Mouse (Mus musculus): Measurements from ENCODE around the gene Mki67. TPM values are rescaled to one million over a fixed set of nuclear protein-coding genes. Genes with fewer than 3 reads are reported as not detected.

The Mki67 gene
- polyA plus RNA-seq, 1 experiment = 19.1 TPM

DNA sequence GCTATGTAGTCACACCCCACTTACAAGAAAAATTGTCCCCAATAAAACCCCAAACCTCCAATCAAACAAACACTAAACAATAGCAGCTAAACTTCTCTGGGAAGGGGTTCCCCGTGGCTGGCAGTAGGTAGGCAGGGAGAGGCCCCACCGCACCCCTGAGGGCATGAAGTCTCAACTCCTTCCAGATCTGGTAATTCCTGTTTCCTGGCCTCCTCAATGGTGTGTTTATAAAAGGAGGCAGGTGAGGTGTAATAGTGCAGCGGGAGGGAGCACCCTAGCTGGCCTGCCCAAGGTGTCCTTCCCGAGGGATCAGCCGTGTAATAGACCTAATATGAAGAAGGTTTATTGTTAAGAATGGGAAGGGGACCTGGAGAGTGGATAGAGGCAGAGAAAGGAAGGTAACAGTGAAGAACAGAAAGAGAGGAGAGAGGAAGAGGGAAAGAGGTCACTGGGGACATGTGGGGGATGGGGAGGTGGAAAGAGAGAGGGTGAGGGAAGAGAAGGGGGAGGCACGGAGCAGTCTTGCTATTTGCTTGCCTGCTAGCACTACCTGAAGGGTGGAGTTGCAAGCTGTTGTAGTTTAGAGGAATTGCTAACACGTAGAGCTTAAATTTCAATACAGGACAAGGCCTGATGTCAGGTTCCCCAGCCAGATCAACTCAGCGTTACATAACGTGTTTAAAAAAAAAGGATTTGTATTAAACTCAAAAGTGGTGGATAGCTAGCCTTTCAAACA lies 18.9 kb upstream of the Mki67 start:
- WGBS = 82% methylated on average over 9 of the region's 9 CpGs
- H3K27ac ChIP-seq (ENCODE audit: control insufficient read depth, insufficient read depth, low read length) = no peak overlapping the region
- no peaks in the 10 kb centered on the region for H3K27me3 ChIP-seq (ENCODE audit: control insufficient read depth, insufficient read depth, low read length)
- no peaks in the 10 kb centered on the region for H3K4me1 ChIP-seq (replicated peaks; ENCODE audit: control insufficient read depth, insufficient read depth, low read length)
- no peak for TF ChIP-seq CTCF (IDR thresholded peaks at IDR 0.05; ENCODE audit: borderline replicate concordance, control insufficient read depth, extremely low read depth, insufficient read depth, low read length, poor library complexity)
- no peak for TF ChIP-seq POLR2A (IDR thresholded peaks at IDR 0.05; ENCODE audit: control insufficient read depth, extremely low read depth, insufficient read depth, low read length, poor library complexity)
- H3K36me3 ChIP-seq (ENCODE audit: control insufficient read depth, insufficient read depth, low read length) = no peaks in the 10 kb centered on the region
- DNase-seq = no peak
- no peak overlapping the region for H3K4me3 ChIP-seq (ENCODE audit: control insufficient read depth, insufficient read depth, low read length)

DNA sequence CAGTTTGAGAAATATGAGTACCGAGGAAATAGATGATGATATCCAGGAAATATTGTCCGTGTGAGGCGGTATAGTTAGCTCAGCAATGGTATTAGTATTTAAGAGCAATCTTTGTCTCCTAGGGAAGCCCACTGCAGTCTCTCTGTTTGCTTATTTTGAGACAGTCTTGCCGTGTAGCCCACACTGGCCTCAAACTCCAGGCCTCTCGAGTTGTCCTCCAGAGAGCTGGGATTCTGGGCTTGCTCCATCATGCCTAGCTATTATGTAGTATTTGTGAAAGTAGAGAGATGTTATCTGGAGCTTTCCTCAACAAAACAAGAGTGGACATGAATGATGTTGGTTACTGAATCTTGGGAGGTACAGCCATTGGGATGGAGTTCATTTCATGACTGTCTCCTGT lies 18.2 kb upstream of the Mki67 start:
- WGBS = 91% methylated on average over 5 of the region's 5 CpGs
- TF ChIP-seq CTCF (IDR thresholded peaks at IDR 0.05; ENCODE audit: borderline replicate concordance, control insufficient read depth, extremely low read depth, insufficient read depth, low read length, poor library complexity) = no peak
- TF ChIP-seq POLR2A (IDR thresholded peaks at IDR 0.05; ENCODE audit: control insufficient read depth, extremely low read depth, insufficient read depth, low read length, poor library complexity) = no peak
- Histone ChIP-seq H3K36me3 (ENCODE audit: control insufficient read depth, insufficient read depth, low read length) (no peaks in the 10 kb centered on the region), H3K4me3 (ENCODE audit: control insufficient read depth, insufficient read depth, low read length) (no peak overlapping the region), H3K4me1 (replicated peaks; ENCODE audit: control insufficient read depth, insufficient read depth, low read length) (no peaks in the 10 kb centered on the region), H3K27ac (ENCODE audit: control insufficient read depth, insufficient read depth, low read length) (no peak overlapping the region), H3K27me3 (ENCODE audit: control insufficient read depth, insufficient read depth, low read length) (no peaks in the 10 kb centered on the region)
- no peak for DNase-seq

DNA sequence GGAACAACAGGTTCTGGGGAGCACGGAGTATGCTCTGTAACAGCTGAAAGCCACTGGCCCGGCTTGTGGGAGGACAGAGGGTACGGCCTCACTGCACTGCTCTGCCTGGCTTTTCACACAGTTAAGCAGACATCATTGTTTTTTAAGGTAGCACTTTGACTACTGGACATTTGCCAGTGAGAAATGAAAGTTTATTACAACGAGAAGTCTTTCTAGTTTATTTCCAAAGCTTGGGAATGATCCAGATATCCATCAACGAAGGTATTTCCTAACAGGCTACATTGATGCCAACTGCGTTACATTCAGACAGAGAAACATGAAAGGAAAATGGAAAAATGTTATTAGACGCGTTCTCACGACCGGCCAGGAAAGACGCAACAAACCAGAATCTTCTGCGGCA lies 11.9 kb upstream of the Mki67 start:
- no peaks in the 10 kb centered on the region for H3K27me3 ChIP-seq (ENCODE audit: control insufficient read depth, insufficient read depth, low read length)
- DNase-seq = no peak
- no peak for TF ChIP-seq CTCF (IDR thresholded peaks at IDR 0.05; ENCODE audit: borderline replicate concordance, control insufficient read depth, extremely low read depth, insufficient read depth, low read length, poor library complexity)
- no peak for TF ChIP-seq POLR2A (IDR thresholded peaks at IDR 0.05; ENCODE audit: control insufficient read depth, extremely low read depth, insufficient read depth, low read length, poor library complexity)
- WGBS = 93% methylated on average over 12 of the region's 12 CpGs
- no peaks in the 10 kb centered on the region for H3K4me1 ChIP-seq (replicated peaks; ENCODE audit: control insufficient read depth, insufficient read depth, low read length)
- H3K36me3 ChIP-seq (ENCODE audit: control insufficient read depth, insufficient read depth, low read length) = no peaks in the 10 kb centered on the region
- no peak overlapping the region for H3K4me3 ChIP-seq (ENCODE audit: control insufficient read depth, insufficient read depth, low read length)
- no peak overlapping the region for H3K27ac ChIP-seq (ENCODE audit: control insufficient read depth, insufficient read depth, low read length)

DNA sequence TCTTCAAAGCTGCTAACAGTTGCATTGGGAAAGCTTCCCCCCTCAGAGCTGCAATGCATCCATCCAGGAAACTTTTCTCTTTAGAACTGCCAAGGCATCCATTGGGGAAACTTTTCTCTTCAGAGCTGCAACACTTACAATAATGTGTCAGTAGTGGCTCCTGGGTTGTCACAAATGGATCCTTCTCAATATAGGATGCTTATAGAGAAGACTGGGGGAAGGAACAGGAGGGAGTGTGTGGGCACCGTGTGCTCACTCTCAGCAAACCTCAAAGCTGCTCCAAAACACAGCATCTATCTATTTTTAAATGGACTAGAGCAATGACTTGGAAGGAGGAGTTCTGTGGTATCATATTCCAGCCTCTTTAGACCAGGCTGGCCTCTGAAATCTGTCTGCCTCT lies 10.5 kb upstream of the Mki67 start:
- WGBS = 51% methylated on average over 1 of the region's 1 CpGs
- H3K36me3 ChIP-seq (ENCODE audit: control insufficient read depth, insufficient read depth, low read length) = no peaks in the 10 kb centered on the region
- H3K27ac ChIP-seq (ENCODE audit: control insufficient read depth, insufficient read depth, low read length) = no peak overlapping the region
- H3K4me3 ChIP-seq (ENCODE audit: control insufficient read depth, insufficient read depth, low read length) = no peak overlapping the region
- no peaks in the 10 kb centered on the region for H3K27me3 ChIP-seq (ENCODE audit: control insufficient read depth, insufficient read depth, low read length)
- no peaks in the 10 kb centered on the region for H3K4me1 ChIP-seq (replicated peaks; ENCODE audit: control insufficient read depth, insufficient read depth, low read length)
- DNase-seq = no peak
- TF ChIP-seq POLR2A (IDR thresholded peaks at IDR 0.05; ENCODE audit: control insufficient read depth, extremely low read depth, insufficient read depth, low read length, poor library complexity) = no peak
- no peak for TF ChIP-seq CTCF (IDR thresholded peaks at IDR 0.05; ENCODE audit: borderline replicate concordance, control insufficient read depth, extremely low read depth, insufficient read depth, low read length, poor library complexity)

DNA sequence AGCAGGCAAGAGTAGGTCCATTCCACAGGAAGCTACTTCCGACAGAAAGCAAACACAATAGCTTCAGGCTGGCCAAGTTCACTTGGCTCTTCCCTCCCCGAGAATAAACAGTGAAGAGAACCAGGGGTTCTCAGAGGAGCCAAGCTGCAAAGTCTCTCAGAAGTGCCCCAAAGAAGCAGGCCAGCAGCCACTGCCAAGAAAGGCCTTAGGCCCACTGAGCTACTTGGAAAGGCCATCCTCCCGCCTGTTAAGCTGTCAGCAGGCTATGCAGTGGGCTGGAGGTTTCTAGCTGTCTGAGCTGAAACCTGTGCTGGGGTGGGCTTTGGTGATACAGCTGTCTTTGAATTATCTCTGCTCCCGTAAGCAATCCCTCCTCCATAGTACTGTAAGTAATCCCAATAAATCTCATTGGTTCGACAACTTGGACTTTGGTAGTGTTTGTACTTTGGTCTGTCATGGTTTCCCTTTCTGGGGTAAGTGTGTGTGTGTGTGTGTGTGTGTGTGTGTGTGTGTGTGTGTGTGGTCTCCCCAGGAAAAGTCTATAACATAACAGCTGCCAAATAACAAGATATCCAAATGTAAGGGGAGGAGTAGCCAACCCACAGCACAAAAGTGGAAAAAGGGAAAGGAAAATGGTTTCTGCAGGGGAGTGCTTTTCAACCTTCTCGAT lies 7.6 kb upstream of the Mki67 start:
- no peak for TF ChIP-seq POLR2A (IDR thresholded peaks at IDR 0.05; ENCODE audit: control insufficient read depth, extremely low read depth, insufficient read depth, low read length, poor library complexity)
- no peak for TF ChIP-seq CTCF (IDR thresholded peaks at IDR 0.05; ENCODE audit: borderline replicate concordance, control insufficient read depth, extremely low read depth, insufficient read depth, low read length, poor library complexity)
- no peaks in the 10 kb centered on the region for H3K36me3 ChIP-seq (ENCODE audit: control insufficient read depth, insufficient read depth, low read length)
- H3K27ac ChIP-seq (ENCODE audit: control insufficient read depth, insufficient read depth, low read length) = no peak overlapping the region
- no peak for DNase-seq
- H3K4me3 ChIP-seq (ENCODE audit: control insufficient read depth, insufficient read depth, low read length) = no peak overlapping the region
- WGBS = 88% methylated on average over 6 of the region's 6 CpGs
- H3K27me3 ChIP-seq (ENCODE audit: control insufficient read depth, insufficient read depth, low read length) = no peaks in the 10 kb centered on the region
- H3K4me1 ChIP-seq (replicated peaks; ENCODE audit: control insufficient read depth, insufficient read depth, low read length) = no peaks in the 10 kb centered on the region

DNA sequence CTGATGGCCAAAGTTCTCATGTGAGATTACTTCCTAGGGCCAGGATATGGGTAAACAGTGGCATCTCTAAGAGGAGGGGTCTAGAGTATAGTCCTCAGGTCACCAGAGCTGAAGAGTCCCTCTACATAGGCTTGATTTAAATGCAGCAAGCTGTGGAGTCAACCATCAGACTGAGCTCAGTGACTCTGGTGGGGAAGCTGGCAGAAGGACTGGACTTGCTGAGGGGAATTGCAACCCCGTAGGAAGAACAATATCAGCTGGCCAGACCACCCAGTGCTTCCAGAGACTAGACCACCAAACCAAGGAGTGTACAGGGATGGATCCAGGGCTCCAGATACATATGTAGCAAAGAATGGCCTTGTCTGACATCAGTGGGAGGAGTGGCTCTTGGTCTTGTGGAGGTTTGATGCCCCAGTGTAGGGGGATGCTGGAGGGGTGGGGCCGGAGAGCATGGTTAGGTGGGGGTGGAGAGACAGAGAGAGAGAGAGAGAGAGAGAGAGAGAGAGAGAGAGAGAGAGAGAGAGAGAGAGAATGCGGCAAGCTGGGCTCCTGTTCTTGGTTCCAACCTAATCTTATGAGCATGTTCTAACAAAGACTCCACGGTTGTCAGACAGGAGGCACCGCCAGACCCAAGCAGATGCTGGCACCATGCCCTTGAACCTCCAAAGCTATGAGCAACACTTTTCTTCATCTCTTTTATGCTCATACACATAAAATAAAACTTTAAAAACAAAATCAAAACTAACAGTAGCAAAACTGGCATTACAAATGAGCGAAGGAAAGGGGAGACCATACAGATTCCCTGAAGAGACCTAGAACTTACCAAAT lies 6.1 kb upstream of the Mki67 start:
- no peak overlapping the region for H3K4me3 ChIP-seq (ENCODE audit: control insufficient read depth, insufficient read depth, low read length)
- no peaks in the 10 kb centered on the region for H3K27me3 ChIP-seq (ENCODE audit: control insufficient read depth, insufficient read depth, low read length)
- TF ChIP-seq CTCF (IDR thresholded peaks at IDR 0.05; ENCODE audit: borderline replicate concordance, control insufficient read depth, extremely low read depth, insufficient read depth, low read length, poor library complexity) = no peak
- TF ChIP-seq POLR2A (IDR thresholded peaks at IDR 0.05; ENCODE audit: control insufficient read depth, extremely low read depth, insufficient read depth, low read length, poor library complexity) = no peak
- no peaks in the 10 kb centered on the region for H3K4me1 ChIP-seq (replicated peaks; ENCODE audit: control insufficient read depth, insufficient read depth, low read length)
- H3K36me3 ChIP-seq (ENCODE audit: control insufficient read depth, insufficient read depth, low read length) = no peaks in the 10 kb centered on the region
- no peak for DNase-seq
- no peak overlapping the region for H3K27ac ChIP-seq (ENCODE audit: control insufficient read depth, insufficient read depth, low read length)
- 92% methylated on average over 6 of the region's 6 CpGs for WGBS
